Mouse (Mus musculus) forebrain, embryonic 11.5 days (tissue): ENCODE measurements around the gene Cacna1s. TPM values are rescaled to one million over a fixed set of nuclear protein-coding genes. Genes with fewer than 3 reads are reported as not detected.

ENCODE experiments used
- ATAC-seq: fragments of 200-750 bp; cut with Nextera tagmentation; replicated peaks from 2 replicates; pipeline ENCODE4 v1.8.0; 2017; ENCODE audit warnings: moderate TSS enrichment; ENCODE audit not compliant: low FRiP score
- DNase-seq: peaks from one replicate; pipeline ENCODE4 v3.0.0-alpha.2; 2017; ENCODE audit warnings: low spot score
- H3K27ac ChIP-seq: fragments of 300-500 bp; sonication (generic); 2 replicates; pipeline ENCODE4 v1.5.1; 2014; ENCODE audit warnings: low read depth, low read length
- H3K27me3 ChIP-seq: fragments of 300-500 bp; sonication (generic); 2 replicates; pipeline ENCODE4 v1.6.1; 2014; ENCODE audit warnings: mild to moderate bottlenecking, low read length, mixed read lengths; ENCODE audit not compliant: control insufficient read depth, insufficient read depth
- H3K36me3 ChIP-seq: fragments of 300-500 bp; sonication (generic); 2 replicates; pipeline ENCODE4 v1.6.1; 2014; ENCODE audit warnings: mild to moderate bottlenecking, low read length, moderate library complexity, mixed read lengths; ENCODE audit not compliant: control insufficient read depth, insufficient read depth
- H3K4me1 ChIP-seq: fragments of 300-500 bp; sonication (generic); replicated peaks from 2 replicates; pipeline ENCODE4 v1.6.1; 2014; ENCODE audit warnings: low read length, mixed read lengths; ENCODE audit not compliant: control insufficient read depth, insufficient read depth
- H3K4me2 ChIP-seq: fragments of 300-500 bp; sonication (generic); 2 replicates; pipeline ENCODE4 v1.6.1; 2014; ENCODE audit warnings: low read depth, mild to moderate bottlenecking, low read length, moderate library complexity, mixed read lengths; ENCODE audit not compliant: severe bottlenecking
- H3K4me3 ChIP-seq: fragments of 300-500 bp; sonication (generic); 2 replicates; pipeline ENCODE4 v1.5.1; 2014; ENCODE audit warnings: low read depth, low read length
- H3K9ac ChIP-seq: fragments of 300-500 bp; sonication (generic); 2 replicates; pipeline ENCODE4 v1.6.1; 2014; ENCODE audit warnings: low read length
- H3K9me3 ChIP-seq: fragments of 300-500 bp; sonication (generic); 2 replicates; pipeline ENCODE4 v1.6.1; 2016; ENCODE audit warnings: low read length, mixed read lengths; ENCODE audit not compliant: control insufficient read depth
- WGBS: fragments of 180-500 bp; shearing (Covaris S2); extraction: QIAGEN DNeasy Blood & Tissue Kit; methylation state at CpG from one replicate; pipeline ENCODE4 v1.1.7; 2014; 5-methylcytosine and 5-hydroxymethylcytosine counted together
- polyA plus RNA-seq: library from polyadenylated mRNA; unstranded; fragments of >200 nt; fragmentation: Nextera tagmentation; extraction: Ambion mirVana; gene quantifications from 2 replicates; pipeline ENCODE4 v1.2.1, GENCODE M21; 2014

Gene Cacna1s
- polyA plus RNA-seq, 1 experiment from 2014 or later, result 0.20 TPM

GRCm38 (mm10) chr1:136089368-136090165, 37.0 kb downstream of the Cacna1s start:
- Histone ChIP-seq H3K9me3 (no peaks in the 10 kb centered on the region), H3K4me2 (no peak overlapping the region), H3K4me3 (no peak overlapping the region), H3K4me1 (no peaks in the 10 kb centered on the region), H3K9ac (no peak overlapping the region), H3K27ac (no peak overlapping the region), H3K27me3 (no peaks in the 10 kb centered on the region), H3K36me3 (no peaks in the 10 kb centered on the region)
- 82% methylated on average over 9 of the region's 9 CpGs for WGBS
- DNase-seq (no peak), ATAC-seq (no peak)

GRCm38 (mm10) chr1:136093726-136094125, 41.2 kb downstream of the Cacna1s start:
- DNase-seq (no peak), ATAC-seq (no peak)
- no peaks in the 10 kb centered on the region for H3K9me3 ChIP-seq
- H3K9ac ChIP-seq, result no peak overlapping the region
- WGBS, result 79% methylated on average over 3 of the region's 3 CpGs
- H3K27me3 ChIP-seq, result no peaks in the 10 kb centered on the region
- no peaks in the 10 kb centered on the region for H3K36me3 ChIP-seq
- no peaks in the 10 kb centered on the region for H3K4me1 ChIP-seq
- H3K4me2 ChIP-seq, result no peak overlapping the region
- no peak overlapping the region for H3K4me3 ChIP-seq
- no peak overlapping the region for H3K27ac ChIP-seq

GRCm38 (mm10) chr1:136094807-136095206, 42.3 kb downstream of the Cacna1s start:
- no peaks in the 10 kb centered on the region for H3K27me3 ChIP-seq
- no peak overlapping the region for H3K4me2 ChIP-seq
- 82% methylated on average over 5 of the region's 5 CpGs for WGBS
- no peak overlapping the region for H3K27ac ChIP-seq
- no peaks in the 10 kb centered on the region for H3K36me3 ChIP-seq
- no peak overlapping the region for H3K4me3 ChIP-seq
- H3K9me3 ChIP-seq, result no peaks in the 10 kb centered on the region
- no peak for DNase-seq
- H3K9ac ChIP-seq, result no peak overlapping the region
- H3K4me1 ChIP-seq, result no peaks in the 10 kb centered on the region
- no peak for ATAC-seq

- no peak overlapping the region for H3K27ac ChIP-seq
- no peaks in the 10 kb centered on the region for H3K9me3 ChIP-seq
- ATAC-seq (no peak), DNase-seq (no peak)
- 0 out of 2 replicates have a peak, but pooled peaks cover 2% of the 10 kb centered on the region for H3K4me1 ChIP-seq
- H3K36me3 ChIP-seq, result no peaks in the 10 kb centered on the region
- H3K4me3 ChIP-seq, result no peak overlapping the region
- WGBS, result 73% methylated on average over 4 of the region's 4 CpGs
- H3K27me3 ChIP-seq, result no peaks in the 10 kb centered on the region
- no peak overlapping the region for H3K4me2 ChIP-seq
- no peak overlapping the region for H3K9ac ChIP-seq
Measured at GRCm38 (mm10) chr1:136102094-136102493, 49.5 kb downstream of the Cacna1s start.

DNA sequence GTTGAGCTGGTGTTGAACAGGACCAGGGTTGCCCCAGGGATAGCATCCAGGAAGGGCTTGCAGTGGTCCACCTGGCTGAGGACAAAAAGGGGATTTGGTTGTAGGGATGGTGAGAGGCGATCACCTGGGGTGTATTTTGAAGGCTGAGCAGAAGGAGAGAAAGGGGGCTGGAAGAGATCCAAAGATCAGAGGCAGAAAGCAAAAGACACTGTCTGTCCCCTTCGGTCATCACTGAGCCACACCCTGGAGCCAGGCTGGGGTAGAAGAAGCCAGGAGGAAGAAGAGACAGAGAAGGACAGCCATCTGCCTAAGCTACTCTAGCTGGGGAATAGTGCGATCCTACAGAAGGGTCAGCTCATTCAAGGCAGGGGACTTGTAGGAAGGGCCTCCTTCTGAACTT, 50.0 kb downstream of the Cacna1s start:
- H3K4me1 ChIP-seq, result 0 out of 2 replicates have a peak, but pooled peaks cover 2% of the 10 kb centered on the region
- H3K4me3 ChIP-seq, result no peak overlapping the region
- no peaks in the 10 kb centered on the region for H3K27me3 ChIP-seq
- H3K27ac ChIP-seq, result no peak overlapping the region
- H3K9me3 ChIP-seq, result no peaks in the 10 kb centered on the region
- ATAC-seq (no peak), DNase-seq (no peak)
- 82% methylated on average over 3 of the region's 3 CpGs for WGBS
- H3K9ac ChIP-seq, result no peak overlapping the region
- no peak overlapping the region for H3K4me2 ChIP-seq
- H3K36me3 ChIP-seq, result no peaks in the 10 kb centered on the region

GRCm38 (mm10) chr1:136102981-136103380, 50.4 kb downstream of the Cacna1s start:
- ATAC-seq (peak; percentile 56; the same call in 1 of the 2 replicates), DNase-seq (no peak)
- Histone ChIP-seq H3K36me3 (no peaks in the 10 kb centered on the region), H3K4me1 (0 out of 2 replicates have a peak, but pooled peaks cover 2% of the 10 kb centered on the region), H3K9ac (no peak overlapping the region), H3K27ac (no peak overlapping the region), H3K4me3 (no peak overlapping the region), H3K27me3 (no peaks in the 10 kb centered on the region), H3K9me3 (no peaks in the 10 kb centered on the region), H3K4me2 (no peak overlapping the region)
- WGBS, result 83% methylated on average over 2 of the region's 2 CpGs

DNA sequence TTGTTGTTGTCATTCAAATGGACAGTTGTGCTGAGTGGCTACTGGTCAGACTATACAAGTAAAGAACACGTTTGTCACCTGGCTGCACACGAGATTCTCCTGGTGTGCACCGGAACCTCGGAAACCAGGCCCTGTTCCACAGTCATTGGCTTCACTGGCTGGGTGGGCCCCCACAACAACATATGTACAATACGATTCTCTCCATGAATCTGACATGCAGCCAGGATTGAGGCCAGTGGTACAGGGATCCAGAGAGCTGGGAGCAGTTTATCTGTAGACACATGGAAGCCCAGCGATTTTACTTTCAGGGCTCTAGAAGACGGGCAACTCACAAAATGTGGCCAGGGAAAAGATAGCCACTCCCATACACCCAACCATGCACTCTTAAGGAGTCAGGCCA, 51.1 kb downstream of the Cacna1s start:
- Histone ChIP-seq H3K27me3 (no peaks in the 10 kb centered on the region), H3K36me3 (no peaks in the 10 kb centered on the region), H3K9me3 (no peaks in the 10 kb centered on the region), H3K4me1 (0 out of 2 replicates have a peak, but pooled peaks cover 2% of the 10 kb centered on the region), H3K4me3 (no peak overlapping the region), H3K9ac (no peak overlapping the region), H3K4me2 (no peak overlapping the region), H3K27ac (no peak overlapping the region)
- no peak for ATAC-seq
- WGBS, result 88% methylated on average over 7 of the region's 7 CpGs
- no peak for DNase-seq

DNA sequence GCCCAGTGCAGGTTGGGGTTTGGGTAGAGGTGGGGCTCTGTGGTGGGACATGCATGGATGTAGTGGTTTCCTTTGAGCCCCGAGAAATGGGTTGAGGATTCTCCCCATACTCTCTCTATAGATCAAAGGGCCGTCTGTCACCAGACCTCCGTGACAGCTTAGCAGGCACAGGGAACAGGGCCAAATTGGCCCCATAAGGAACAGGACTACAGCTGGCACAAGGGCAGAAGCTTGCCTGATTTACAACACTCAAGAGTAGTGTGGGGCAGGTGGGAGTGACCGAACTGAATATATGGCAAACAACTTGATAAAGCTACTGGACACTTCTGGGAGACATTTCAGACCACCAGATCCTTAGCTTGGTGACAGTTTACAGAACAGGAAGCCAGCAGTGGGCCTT, 52.2 kb downstream of the Cacna1s start:
- no peaks in the 10 kb centered on the region for H3K36me3 ChIP-seq
- WGBS, result 70% methylated on average over 4 of the region's 4 CpGs
- 0 out of 2 replicates have a peak, but pooled peaks cover 2% of the 10 kb centered on the region for H3K4me1 ChIP-seq
- H3K27ac ChIP-seq, result no peak overlapping the region
- H3K27me3 ChIP-seq, result no peaks in the 10 kb centered on the region
- DNase-seq (no peak), ATAC-seq (no peak)
- H3K4me2 ChIP-seq, result no peak overlapping the region
- no peak overlapping the region for H3K9ac ChIP-seq
- no peaks in the 10 kb centered on the region for H3K9me3 ChIP-seq
- H3K4me3 ChIP-seq, result no peak overlapping the region

- no peaks in the 10 kb centered on the region for H3K27me3 ChIP-seq
- H3K27ac ChIP-seq, result no peak overlapping the region
- DNase-seq (no peak), ATAC-seq (no peak)
- H3K4me2 ChIP-seq, result no peak overlapping the region
- no peak overlapping the region for H3K4me3 ChIP-seq
- H3K9me3 ChIP-seq, result no peaks in the 10 kb centered on the region
- no peak overlapping the region for H3K9ac ChIP-seq
- H3K4me1 ChIP-seq, result no peaks in the 10 kb centered on the region
- WGBS, result 93% methylated on average over 2 of the region's 2 CpGs
- no peaks in the 10 kb centered on the region for H3K36me3 ChIP-seq
Measured at GRCm38 (mm10) chr1:136109464-136109863, 56.9 kb downstream of the Cacna1s start.
